Mouse (Mus musculus) brown adipose tissue, adult 24 weeks (tissue): ENCODE measurements at regions not wholly inside any gene's neighbourhood (a gene's known extent, or its start where the extent isn't known, plus 50 kb on each side); places are given as distances from the start of the nearest gene placed in this dataset.
A peak's percentile ranks its signal among the peaks of the same experiment; 100 is the strongest.

Source experiments
- H3K27ac ChIP-seq: fragments of 200-500 bp; replicated peaks from 2 replicates; pipeline ENCODE4 v1.5.1; 2012; ENCODE audit warnings: low read depth, mild to moderate bottlenecking, low read length
- H3K4me1 ChIP-seq: fragments of 200-500 bp; 2 replicates; pipeline ENCODE4 v1.6.1; 2012; ENCODE audit warnings: low read length, mixed read lengths; ENCODE audit not compliant: control insufficient read depth, insufficient read depth, insufficient read length
- H3K4me3 ChIP-seq: fragments of 200-500 bp; 2 replicates; pipeline ENCODE4 v1.5.1; 2012; ENCODE audit warnings: low read depth, mild to moderate bottlenecking, low read length, moderate library complexity; ENCODE audit not compliant: insufficient read depth

DNA sequence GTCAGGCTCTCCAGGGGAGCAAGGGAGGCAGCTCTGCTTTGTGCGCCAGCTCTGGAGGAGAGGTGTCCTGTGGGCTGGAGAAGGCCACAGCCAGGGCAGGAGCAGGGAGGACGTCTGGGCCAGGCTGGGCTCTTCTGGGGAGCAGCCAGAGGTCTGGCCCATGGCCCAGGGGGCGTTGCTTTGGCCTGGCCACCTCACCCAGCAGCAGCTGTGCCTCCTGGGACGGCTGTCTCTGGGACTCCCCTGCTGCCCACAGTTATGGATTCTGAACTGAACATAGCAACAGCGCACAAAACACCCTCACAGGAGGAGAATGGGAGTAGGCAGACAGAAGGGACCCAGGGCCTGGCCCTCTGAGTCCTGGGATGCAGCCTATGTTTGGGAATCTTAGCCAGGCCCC lies 84.1 kb downstream of the Tmem30b start:
- Histone ChIP-seq H3K4me1 (peaks cover 10% of the 10 kb centered on the region), H3K4me3 (no peak overlapping the region), H3K27ac (peak overlapping the region; percentile 61)

GRCm38 (mm10) chr12:73460291-73460761 lies 85.9 kb downstream of the Tmem30b start:
- H3K27ac ChIP-seq, result no peak overlapping the region
- H3K4me3 ChIP-seq, result no peak overlapping the region

GRCm38 (mm10) chr12:73451257-73451656 lies 94.9 kb downstream of the Tmem30b start:
- H3K4me3 ChIP-seq, result no peak overlapping the region
- peaks cover 3% of the 10 kb centered on the region; the same call in 1 of the 2 replicates for H3K4me1 ChIP-seq
- no peak overlapping the region for H3K27ac ChIP-seq

More at GRCm38 (mm10) chr12:73460291-73460761, 85.9 kb downstream of the Tmem30b start:
- H3K4me1 ChIP-seq, result 0 out of 2 replicates have a peak, but pooled peaks cover 7% of the 10 kb centered on the region

- no peak overlapping the region for H3K4me3 ChIP-seq
- peaks cover 3% of the 10 kb centered on the region; the same call in 1 of the 2 replicates for H3K4me1 ChIP-seq
- peak overlapping the region; percentile 44 for H3K27ac ChIP-seq
These were observed 95.7 kb downstream of the Tmem30b start for GRCm38 (mm10) chr12:73450541-73450940.

GRCm38 (mm10) chr12:73449911-73450520 lies 96.2 kb downstream of the Tmem30b start:
- H3K27ac ChIP-seq, result no peak overlapping the region
- H3K4me1 ChIP-seq, result peaks cover 3% of the 10 kb centered on the region; the same call in 1 of the 2 replicates
- no peak overlapping the region for H3K4me3 ChIP-seq

- Histone ChIP-seq H3K27ac (no peak overlapping the region), H3K4me3 (no peak overlapping the region), H3K4me1 (peaks cover 3% of the 10 kb centered on the region; the same call in 1 of the 2 replicates)
These were observed 97.1 kb downstream of the Tmem30b start for GRCm38 (mm10) chr12:73449069-73449468.

DNA sequence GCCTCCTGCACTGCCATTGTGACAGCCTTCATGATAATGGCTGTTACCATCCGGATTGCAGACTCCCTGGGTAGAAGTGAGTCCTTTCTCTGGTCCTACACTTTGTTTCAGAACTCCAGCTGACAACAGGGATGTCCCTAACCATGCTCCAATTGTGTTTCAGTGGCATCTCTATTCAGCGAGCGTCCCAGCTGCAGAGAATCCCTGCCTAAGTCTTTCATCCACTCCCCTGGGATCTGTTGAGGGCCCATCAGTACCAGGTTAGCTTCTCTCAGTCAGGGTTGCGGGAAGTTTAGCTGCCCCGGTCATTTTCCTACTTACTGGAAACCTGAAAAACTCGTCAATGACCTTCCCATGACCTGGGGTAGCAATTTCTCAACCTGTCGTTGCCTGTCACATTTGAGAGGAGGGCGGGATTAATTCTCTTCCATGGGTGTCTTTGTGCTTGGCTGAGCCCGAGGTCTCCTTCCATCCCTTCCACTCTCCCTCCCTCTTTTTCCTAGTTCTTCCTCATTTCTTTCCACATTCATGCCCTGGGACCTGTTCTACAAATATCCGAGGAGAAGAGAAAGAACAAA lies 97.7 kb downstream of the Tmem30b start:
- Histone ChIP-seq H3K27ac (no peak overlapping the region), H3K4me3 (no peak overlapping the region), H3K4me1 (peaks cover 3% of the 10 kb centered on the region; the same call in 1 of the 2 replicates)

DNA sequence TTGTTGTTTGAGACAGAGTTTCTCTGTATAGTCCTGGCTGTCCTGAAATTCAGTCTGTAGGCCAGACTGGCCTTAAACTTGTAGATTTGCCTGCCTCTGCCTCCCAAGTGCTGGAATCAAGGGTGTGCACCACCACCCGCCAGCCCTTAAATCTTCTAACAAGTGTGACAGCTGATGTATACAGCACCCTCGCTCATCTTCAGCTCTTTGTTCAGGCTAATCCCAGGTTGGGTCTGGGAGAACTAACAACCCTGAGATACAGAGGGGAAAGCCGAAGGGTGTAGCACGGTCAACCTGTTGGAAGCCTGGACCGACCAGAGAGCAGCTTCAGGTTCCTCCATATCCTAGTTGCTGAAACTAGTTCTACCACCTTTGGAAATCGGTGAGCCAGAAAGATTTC lies 99.0 kb downstream of the Tmem30b start:
- Histone ChIP-seq H3K4me3 (no peak overlapping the region), H3K27ac (no peak overlapping the region), H3K4me1 (peaks cover 3% of the 10 kb centered on the region; the same call in 1 of the 2 replicates)

- Histone ChIP-seq H3K4me3 (no peak overlapping the region), H3K27ac (no peak overlapping the region), H3K4me1 (peaks cover 3% of the 10 kb centered on the region; the same call in 1 of the 2 replicates)
These were observed 100.0 kb downstream of the Tmem30b start for GRCm38 (mm10) chr12:73446148-73446547.

DNA sequence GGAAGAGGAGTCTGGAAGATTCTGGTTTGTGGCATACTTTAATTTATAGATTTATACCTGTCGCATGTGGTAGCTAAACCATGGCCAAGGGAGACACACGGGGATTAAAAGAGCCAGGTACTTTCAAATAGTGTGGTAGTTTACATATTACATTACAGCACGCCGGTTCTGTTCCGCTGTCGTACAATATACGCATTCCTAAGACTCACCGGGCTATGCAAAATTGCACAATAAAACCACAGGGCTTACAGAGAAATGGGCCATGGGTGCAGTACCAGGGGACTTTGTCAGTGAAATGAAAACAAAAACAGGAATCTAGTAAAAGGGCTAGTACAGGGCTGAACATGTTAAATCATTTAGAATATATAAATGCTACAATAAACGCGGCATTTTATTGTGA lies 100.6 kb downstream of the Tmem30b start:
- H3K4me3 ChIP-seq, result no peak overlapping the region
- H3K27ac ChIP-seq, result no peak overlapping the region
- peaks cover 3% of the 10 kb centered on the region; the same call in 1 of the 2 replicates for H3K4me1 ChIP-seq

DNA sequence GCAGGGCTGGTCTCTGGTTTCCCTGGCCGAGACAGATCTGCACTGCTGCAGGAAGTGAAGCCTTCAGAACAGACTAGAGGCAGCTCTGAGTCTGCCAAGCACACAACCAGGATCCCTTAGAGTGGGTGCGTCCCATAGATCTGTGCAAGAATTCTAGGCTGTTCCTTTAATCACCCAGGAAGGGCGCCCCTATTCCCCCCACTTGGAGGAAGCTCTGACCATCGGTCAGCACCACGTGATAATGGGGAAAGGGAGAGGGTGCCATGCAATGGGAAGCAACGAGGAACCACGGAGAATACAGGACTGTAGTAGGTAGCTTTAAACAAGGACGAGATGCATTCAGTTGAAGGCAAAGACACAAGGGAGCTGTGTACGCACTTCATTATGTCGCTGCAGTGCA lies 101.1 kb downstream of the Tmem30b start:
- H3K4me1 ChIP-seq, result peaks cover 3% of the 10 kb centered on the region; the same call in 1 of the 2 replicates
- H3K27ac ChIP-seq, result no peak overlapping the region
- H3K4me3 ChIP-seq, result no peak overlapping the region

GRCm38 (mm10) chr12:73441326-73441725 lies 104.9 kb downstream of the Tmem30b start:
- Histone ChIP-seq H3K4me1 (no peaks in the 10 kb centered on the region), H3K27ac (no peak overlapping the region), H3K4me3 (no peak overlapping the region)

GRCm38 (mm10) chr12:73434684-73435083 lies 111.5 kb downstream of the Tmem30b start:
- Histone ChIP-seq H3K4me1 (no peaks in the 10 kb centered on the region), H3K4me3 (no peak overlapping the region), H3K27ac (no peak overlapping the region)

DNA sequence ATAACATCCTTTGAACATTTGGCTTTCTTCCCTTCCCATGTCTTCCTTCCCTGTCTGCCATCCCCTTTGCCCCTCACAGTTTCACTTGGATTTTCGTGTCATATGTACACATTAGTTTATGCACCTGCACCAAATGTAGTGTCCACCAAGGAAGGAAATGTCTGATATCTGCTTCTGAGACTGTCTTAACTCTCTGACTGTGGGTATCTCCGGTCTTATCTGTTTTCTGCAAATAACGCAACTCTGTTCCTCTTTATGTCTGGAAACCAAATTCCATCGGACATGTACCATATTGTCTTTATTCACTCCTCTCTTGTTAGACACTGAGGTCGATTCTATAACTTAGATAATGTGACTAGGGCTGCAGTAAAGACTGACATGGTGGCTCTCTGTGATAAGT lies 113.6 kb downstream of the Tmem30b start:
- H3K27ac ChIP-seq, result no peak overlapping the region
- H3K4me3 ChIP-seq, result no peak overlapping the region
- H3K4me1 ChIP-seq, result no peaks in the 10 kb centered on the region

- no peak overlapping the region for H3K4me3 ChIP-seq
- H3K4me1 ChIP-seq, result no peaks in the 10 kb centered on the region
- no peak overlapping the region for H3K27ac ChIP-seq
These were observed 118.0 kb downstream of the Tmem30b start for GRCm38 (mm10) chr12:73428171-73428570.

GRCm38 (mm10) chr12:73424814-73425213 lies 121.4 kb downstream of the Tmem30b start:
- Histone ChIP-seq H3K4me1 (no peaks in the 10 kb centered on the region), H3K4me3 (no peak overlapping the region), H3K27ac (no peak overlapping the region)
